Mouse (Mus musculus): Measurements from ENCODE around the gene Galk1. TPM values are rescaled to one million over a fixed set of nuclear protein-coding genes. Genes with fewer than 3 reads are reported as not detected.

Gene Galk1
- polyA plus RNA-seq, 1 experiment from 2014 or later, result 59.5 TPM

- no peak overlapping the region for H3K9ac ChIP-seq (ENCODE audit: low read length)
- no peak for ATAC-seq
- H3K9me3 ChIP-seq (replicated peaks; ENCODE audit: control insufficient read depth, low read length), result no peaks in the 10 kb centered on the region
- H3K36me3 ChIP-seq (ENCODE audit: control insufficient read depth, insufficient read depth, low read length), result peaks cover 99% of the 10 kb centered on the region
- 94% methylated on average over 9 of the region's 9 CpGs for WGBS
- DNase-seq (ENCODE audit: low spot score), result no peak
- no peak overlapping the region for H3K27ac ChIP-seq (ENCODE audit: low read depth, low read length)
- no peak overlapping the region for H3K4me2 ChIP-seq (ENCODE audit: low read length)
- H3K27me3 ChIP-seq (replicated peaks; ENCODE audit: control insufficient read depth, insufficient read depth, low read length), result no peaks in the 10 kb centered on the region
- H3K4me3 ChIP-seq (ENCODE audit: low read depth, low read length), result no peak overlapping the region
- no peaks in the 10 kb centered on the region for H3K4me1 ChIP-seq (ENCODE audit: control insufficient read depth, insufficient read depth, low read length)
These were observed 41.2 kb upstream of the Galk1 start for GRCm38 (mm10) chr11:116053510-116054229.

GRCm38 (mm10) chr11:116050196-116050595 lies 37.7 kb upstream of the Galk1 start:
- ATAC-seq, result no peak

GRCm38 (mm10) chr11:116049610-116050009 lies 37.1 kb upstream of the Galk1 start:
- H3K9me3 ChIP-seq (replicated peaks; ENCODE audit: control insufficient read depth, low read length), result no peaks in the 10 kb centered on the region
- no peak for ATAC-seq
- H3K4me1 ChIP-seq (ENCODE audit: control insufficient read depth, insufficient read depth, low read length), result no peaks in the 10 kb centered on the region
- WGBS, result 88% methylated on average over 2 of the region's 2 CpGs
- no peak overlapping the region for H3K27ac ChIP-seq (ENCODE audit: low read depth, low read length)
- no peak overlapping the region for H3K4me2 ChIP-seq (ENCODE audit: low read length)
- peaks cover 92% of the 10 kb centered on the region for H3K36me3 ChIP-seq (ENCODE audit: control insufficient read depth, insufficient read depth, low read length)
- no peak for DNase-seq (ENCODE audit: low spot score)
- H3K27me3 ChIP-seq (replicated peaks; ENCODE audit: control insufficient read depth, insufficient read depth, low read length), result no peaks in the 10 kb centered on the region
- H3K9ac ChIP-seq (ENCODE audit: low read length), result no peak overlapping the region
- H3K4me3 ChIP-seq (ENCODE audit: low read depth, low read length), result no peak overlapping the region

More at GRCm38 (mm10) chr11:116050196-116050595, 37.7 kb upstream of the Galk1 start:
- 87% methylated on average over 4 of the region's 4 CpGs for WGBS
- Histone ChIP-seq H3K36me3 (ENCODE audit: control insufficient read depth, insufficient read depth, low read length) (peaks cover 92% of the 10 kb centered on the region), H3K27ac (ENCODE audit: low read depth, low read length) (no peak overlapping the region), H3K4me2 (ENCODE audit: low read length) (no peak overlapping the region), H3K27me3 (replicated peaks; ENCODE audit: control insufficient read depth, insufficient read depth, low read length) (no peaks in the 10 kb centered on the region), H3K9me3 (replicated peaks; ENCODE audit: control insufficient read depth, low read length) (no peaks in the 10 kb centered on the region), H3K9ac (ENCODE audit: low read length) (no peak overlapping the region), H3K4me3 (ENCODE audit: low read depth, low read length) (no peak overlapping the region), H3K4me1 (ENCODE audit: control insufficient read depth, insufficient read depth, low read length) (no peaks in the 10 kb centered on the region)
- no peak for DNase-seq (ENCODE audit: low spot score)

- peaks cover 77% of the 10 kb centered on the region for H3K36me3 ChIP-seq (ENCODE audit: control insufficient read depth, insufficient read depth, low read length)
- WGBS, result 94% methylated on average over 6 of the region's 6 CpGs
- H3K4me2 ChIP-seq (ENCODE audit: low read length), result no peak overlapping the region
- H3K27ac ChIP-seq (ENCODE audit: low read depth, low read length), result no peak overlapping the region
- no peak overlapping the region for H3K9ac ChIP-seq (ENCODE audit: low read length)
- no peaks in the 10 kb centered on the region for H3K4me1 ChIP-seq (ENCODE audit: control insufficient read depth, insufficient read depth, low read length)
- DNase-seq (ENCODE audit: low spot score) (no peak), ATAC-seq (no peak)
- H3K9me3 ChIP-seq (replicated peaks; ENCODE audit: control insufficient read depth, low read length), result no peaks in the 10 kb centered on the region
- H3K4me3 ChIP-seq (ENCODE audit: low read depth, low read length), result no peak overlapping the region
- no peaks in the 10 kb centered on the region for H3K27me3 ChIP-seq (replicated peaks; ENCODE audit: control insufficient read depth, insufficient read depth, low read length)
These were observed 32.7 kb upstream of the Galk1 start for GRCm38 (mm10) chr11:116045173-116045572.

- Histone ChIP-seq H3K27ac (ENCODE audit: low read depth, low read length) (no peak overlapping the region), H3K9me3 (replicated peaks; ENCODE audit: control insufficient read depth, low read length) (no peaks in the 10 kb centered on the region), H3K27me3 (replicated peaks; ENCODE audit: control insufficient read depth, insufficient read depth, low read length) (no peaks in the 10 kb centered on the region), H3K4me2 (ENCODE audit: low read length) (no peak overlapping the region), H3K36me3 (ENCODE audit: control insufficient read depth, insufficient read depth, low read length) (peaks cover 74% of the 10 kb centered on the region), H3K4me1 (ENCODE audit: control insufficient read depth, insufficient read depth, low read length) (no peaks in the 10 kb centered on the region), H3K4me3 (ENCODE audit: low read depth, low read length) (no peak overlapping the region), H3K9ac (ENCODE audit: low read length) (no peak overlapping the region)
- DNase-seq (ENCODE audit: low spot score) (no peak), ATAC-seq (no peak)
- whole genome bisulfite sequencing, result 100% methylated on average over 1 of the region's 1 CpGs
These were observed 30.8 kb upstream of the Galk1 start for GRCm38 (mm10) chr11:116043286-116043685.

- WGBS, result 90% methylated on average over 5 of the region's 5 CpGs
- Histone ChIP-seq H3K9me3 (replicated peaks; ENCODE audit: control insufficient read depth, low read length) (no peaks in the 10 kb centered on the region), H3K27ac (ENCODE audit: low read depth, low read length) (no peak overlapping the region), H3K27me3 (replicated peaks; ENCODE audit: control insufficient read depth, insufficient read depth, low read length) (no peaks in the 10 kb centered on the region), H3K4me2 (ENCODE audit: low read length) (no peak overlapping the region), H3K9ac (ENCODE audit: low read length) (no peak overlapping the region), H3K4me1 (ENCODE audit: control insufficient read depth, insufficient read depth, low read length) (no peaks in the 10 kb centered on the region), H3K36me3 (ENCODE audit: control insufficient read depth, insufficient read depth, low read length) (peaks cover 71% of the 10 kb centered on the region), H3K4me3 (ENCODE audit: low read depth, low read length) (no peak overlapping the region)
- DNase-seq (ENCODE audit: low spot score), result no peak
- ATAC-seq, result no peak
These were observed 30.0 kb upstream of the Galk1 start for GRCm38 (mm10) chr11:116042372-116043138.

- DNase-seq (ENCODE audit: low spot score) (no peak), ATAC-seq (no peak)
- Histone ChIP-seq H3K9me3 (replicated peaks; ENCODE audit: control insufficient read depth, low read length) (no peaks in the 10 kb centered on the region), H3K9ac (ENCODE audit: low read length) (no peak overlapping the region), H3K4me2 (ENCODE audit: low read length) (no peak overlapping the region), H3K4me3 (ENCODE audit: low read depth, low read length) (no peak overlapping the region), H3K27ac (ENCODE audit: low read depth, low read length) (no peak overlapping the region), H3K36me3 (ENCODE audit: control insufficient read depth, insufficient read depth, low read length) (peaks cover 63% of the 10 kb centered on the region), H3K4me1 (ENCODE audit: control insufficient read depth, insufficient read depth, low read length) (no peaks in the 10 kb centered on the region), H3K27me3 (replicated peaks; ENCODE audit: control insufficient read depth, insufficient read depth, low read length) (no peaks in the 10 kb centered on the region)
- WGBS, result 100% methylated on average over 2 of the region's 2 CpGs
These were observed 29.3 kb upstream of the Galk1 start for GRCm38 (mm10) chr11:116041833-116042232.

- no peak overlapping the region for H3K4me2 ChIP-seq (ENCODE audit: low read length)
- H3K27me3 ChIP-seq (replicated peaks; ENCODE audit: control insufficient read depth, insufficient read depth, low read length), result no peaks in the 10 kb centered on the region
- no peaks in the 10 kb centered on the region for H3K4me1 ChIP-seq (ENCODE audit: control insufficient read depth, insufficient read depth, low read length)
- 94% methylated on average over 6 of the region's 6 CpGs for WGBS
- DNase-seq (ENCODE audit: low spot score) (no peak), ATAC-seq (no peak)
- no peak overlapping the region for H3K9ac ChIP-seq (ENCODE audit: low read length)
- H3K9me3 ChIP-seq (replicated peaks; ENCODE audit: control insufficient read depth, low read length), result no peaks in the 10 kb centered on the region
- peaks cover 55% of the 10 kb centered on the region for H3K36me3 ChIP-seq (ENCODE audit: control insufficient read depth, insufficient read depth, low read length)
- H3K27ac ChIP-seq (ENCODE audit: low read depth, low read length), result no peak overlapping the region
- no peak overlapping the region for H3K4me3 ChIP-seq (ENCODE audit: low read depth, low read length)
These were observed 28.1 kb upstream of the Galk1 start for GRCm38 (mm10) chr11:116040593-116040992.

GRCm38 (mm10) chr11:116037826-116038225 lies 25.3 kb upstream of the Galk1 start:
- Histone ChIP-seq H3K4me2 (ENCODE audit: low read length) (no peak overlapping the region), H3K9ac (ENCODE audit: low read length) (no peak overlapping the region), H3K27me3 (replicated peaks; ENCODE audit: control insufficient read depth, insufficient read depth, low read length) (no peaks in the 10 kb centered on the region), H3K27ac (ENCODE audit: low read depth, low read length) (no peak overlapping the region), H3K9me3 (replicated peaks; ENCODE audit: control insufficient read depth, low read length) (no peaks in the 10 kb centered on the region), H3K36me3 (ENCODE audit: control insufficient read depth, insufficient read depth, low read length) (peaks cover 47% of the 10 kb centered on the region), H3K4me3 (ENCODE audit: low read depth, low read length) (no peak overlapping the region), H3K4me1 (ENCODE audit: control insufficient read depth, insufficient read depth, low read length) (no peaks in the 10 kb centered on the region)
- ATAC-seq (no peak), DNase-seq (ENCODE audit: low spot score) (no peak)
- 94% methylated on average over 9 of the region's 9 CpGs for WGBS
